Mouse (Mus musculus) MEL (cell line): ENCODE results near the gene Pank1. TPM values are rescaled to one million over a fixed set of nuclear protein-coding genes. Genes with fewer than 3 reads are reported as not detected.

ENCODE experiments used
- DNase-seq: peaks from one replicate; pipeline ENCODE4 v3.0.0; 2011; ENCODE audit warnings: low read depth, low spot score
- H3K27ac ChIP-seq: 2 replicates; pipeline ENCODE4 v1.5.1; 2012; ENCODE audit warnings: low read depth, mild to moderate bottlenecking, control low read depth, low read length, moderate library complexity; ENCODE audit not compliant: control insufficient read depth
- H3K27me3 ChIP-seq, 2 experiments: fragments of 150-350 bp in 1 of 2; sonication (generic) in 1 of 2; 2 replicates each; pipeline ENCODE4 v1.6.1; 2012; ENCODE audit warnings: low read length in 2 of 2, mild to moderate bottlenecking in 2 of 2, improper control_type of control experiment in 1 of 2, moderate library complexity in 1 of 2; ENCODE audit not compliant: insufficient read depth in 2 of 2, control insufficient read depth in 1 of 2
- H3K36me3 ChIP-seq, 2 experiments: 2 replicates each; pipeline ENCODE4 v1.6.1; 2012 to 2014; ENCODE audit warnings: low read length in 2 of 2, improper control_type of control experiment in 1 of 2, inconsistent platforms in 1 of 2, mild to moderate bottlenecking in 1 of 2; ENCODE audit not compliant: insufficient read depth in 2 of 2, control insufficient read depth in 1 of 2
- H3K4me1 ChIP-seq, 2 experiments: fragments of 150-350 bp in 1 of 2; sonication (generic) in 1 of 2; 2 replicates each; pipeline ENCODE4 v1.6.1; 2012; ENCODE audit warnings: low read length in 2 of 2, improper control_type of control experiment in 1 of 2, mild to moderate bottlenecking in 1 of 2; ENCODE audit not compliant: insufficient read depth in 2 of 2, control insufficient read depth in 1 of 2
- H3K4me3 ChIP-seq, 2 experiments: fragments of 150-350 bp in 1 of 2; sonication (generic) in 1 of 2; 2 replicates each; pipeline ENCODE4 v1.5.1; 2012; ENCODE audit warnings: low read depth in 2 of 2, low read length in 2 of 2, mild to moderate bottlenecking in 2 of 2, moderate library complexity in 2 of 2, control low read depth in 1 of 2, improper control_type of control experiment in 1 of 2; ENCODE audit not compliant: control insufficient read depth in 1 of 2, insufficient read depth in 1 of 2
- H3K79me2 ChIP-seq: 2 replicates; pipeline ENCODE4 v1.6.1; 2012; ENCODE audit warnings: mild to moderate bottlenecking, low read length, moderate library complexity; ENCODE audit not compliant: control insufficient read depth, poor library complexity, insufficient read depth
- H3K9ac ChIP-seq: 2 replicates; pipeline ENCODE4 v1.6.1; 2012; ENCODE audit warnings: low read depth, mild to moderate bottlenecking, control low read depth, low read length, moderate library complexity; ENCODE audit not compliant: control insufficient read depth, poor library complexity, severe bottlenecking
- H3K9me3 ChIP-seq: fragments of 150-350 bp; sonication (generic); replicated peaks from 2 replicates; pipeline ENCODE4 v1.6.1; 2012; ENCODE audit warnings: mild to moderate bottlenecking, low read length, improper control_type of control experiment, moderate library complexity; ENCODE audit not compliant: insufficient read depth
- ELF1 ChIP-seq: IDR thresholded peaks from 2 replicates; pipeline ENCODE4 v1.6.1; 2014; ENCODE audit warnings: low read depth, mild to moderate bottlenecking, inconsistent platforms, low read length, improper control_type of control experiment, moderate library complexity
- EP300 ChIP-seq, 2 experiments: IDR thresholded peaks; 2 replicates each; pipeline ENCODE4 v1.6.1; 2011; ENCODE audit warnings: improper control_type of control experiment in 2 of 2, low read length in 2 of 2, low read depth in 1 of 2, mild to moderate bottlenecking in 1 of 2
- GABPA ChIP-seq: IDR thresholded peaks from 2 replicates; pipeline ENCODE4 v1.6.1; 2012; ENCODE audit warnings: low read depth, mild to moderate bottlenecking, inconsistent platforms, low read length, improper control_type of control experiment, moderate library complexity
- GATA1 ChIP-seq: IDR thresholded peaks from 2 replicates; pipeline ENCODE4 v1.6.1; 2011; ENCODE audit warnings: low read depth, low read length, improper control_type of control experiment
- KAT2A ChIP-seq: conservative IDR thresholded peaks from 2 replicates; pipeline ENCODE4 v1.6.1; 2012; ENCODE audit warnings: low read depth, low read length, improper control_type of control experiment, inconsistent platforms
- MYB ChIP-seq: IDR thresholded peaks from 2 replicates; pipeline ENCODE4 v1.6.1; 2011; ENCODE audit warnings: mild to moderate bottlenecking, low read depth, low read length, improper control_type of control experiment
- MYC ChIP-seq: IDR thresholded peaks from 2 replicates; pipeline ENCODE4 v1.6.1; 2011; ENCODE audit warnings: low read depth, mild to moderate bottlenecking, low read length, improper control_type of control experiment, moderate library complexity
- NELFE ChIP-seq: IDR thresholded peaks from 2 replicates; pipeline ENCODE4 v1.6.1; 2011; ENCODE audit warnings: low read depth, low read length, improper control_type of control experiment
- NRF1 ChIP-seq: IDR thresholded peaks from 2 replicates; pipeline ENCODE4 v1.6.1; 2014; ENCODE audit warnings: low read depth, mild to moderate bottlenecking, inconsistent platforms, low read length, improper control_type of control experiment, moderate library complexity; ENCODE audit not compliant: poor library complexity, insufficient read depth, severe bottlenecking
- POLR2AphosphoS5 ChIP-seq: IDR thresholded peaks from 2 replicates; pipeline ENCODE4 v1.6.1; 2012; ENCODE audit warnings: low read depth, borderline replicate concordance, mild to moderate bottlenecking, inconsistent platforms, low read length, moderate library complexity, mixed read lengths
- RCOR1 ChIP-seq: IDR thresholded peaks from 2 replicates; pipeline ENCODE4 v1.6.1; 2012; ENCODE audit warnings: low read depth, mild to moderate bottlenecking, inconsistent platforms, low read length, improper control_type of control experiment
- SIN3A ChIP-seq: IDR thresholded peaks from 2 replicates; pipeline ENCODE4 v1.6.1; 2012; ENCODE audit warnings: low read length, improper control_type of control experiment, inconsistent platforms
- SMC3 ChIP-seq: IDR thresholded peaks from 2 replicates; pipeline ENCODE4 v1.6.1; 2011; ENCODE audit warnings: low read depth, low read length, improper control_type of control experiment
- TCF12 ChIP-seq: IDR thresholded peaks from 2 replicates; pipeline ENCODE4 v1.6.1; 2014; ENCODE audit warnings: low read depth, mild to moderate bottlenecking, inconsistent platforms, low read length, improper control_type of control experiment, moderate library complexity
- USF2 ChIP-seq, 2 experiments: IDR thresholded peaks; 2 replicates each; pipeline ENCODE4 v1.6.1; 2011 to 2012; ENCODE audit warnings: improper control_type of control experiment in 2 of 2, low read length in 2 of 2, borderline replicate concordance in 1 of 2, inconsistent platforms in 1 of 2, low read depth in 1 of 2, mild to moderate bottlenecking in 1 of 2; ENCODE audit not compliant: insufficient read depth in 1 of 2
- ZKSCAN1 ChIP-seq: IDR thresholded peaks from 2 replicates; pipeline ENCODE4 v1.6.1; 2012; ENCODE audit warnings: low read depth, mild to moderate bottlenecking, inconsistent platforms, low read length, improper control_type of control experiment, moderate library complexity
- ZNF384 ChIP-seq: IDR thresholded peaks from 2 replicates; pipeline ENCODE4 v1.6.1; 2012; ENCODE audit warnings: low read depth, mild to moderate bottlenecking, inconsistent platforms, low read length, improper control_type of control experiment
- polyA plus RNA-seq, 2 experiments: library from polyadenylated mRNA; stranded (reverse) in 1 of 2; unstranded in 1 of 2; fragments of >175 nt in 1 of 2; fragments of >200 nt in 1 of 2; gene quantifications; 2 replicates each; pipeline versions ENCODE4 v1.2.1 to v1.2.4; 2012; ENCODE audit warnings: low replicate concordance in 2 of 2, low read depth in 1 of 2; ENCODE audit not compliant: insufficient read length in 2 of 2, insufficient read depth in 1 of 2, missing spikeins in 1 of 2
- total RNA-seq: library from RNA; depleted of rRNA; stranded (reverse); fragments of 300-350 nt; gene quantifications from 2 replicates; pipeline ENCODE4 v1.2.3, GENCODE M21; 2012

Pank1 gene
- total and polyA plus RNA-seq, 3 experiments: 7.2 to 7.6 TPM; not detected in 1

GRCm38 (mm10) chr19:34796396-34796795, 82.9 kb downstream of the Pank1 start:
- no peak for TF ChIP-seq MYB
- TF ChIP-seq ELF1: no peak
- TF ChIP-seq EP300 (IDR thresholded peaks at IDR 0.05; ENCODE audit: low read depth in 1 of 2, low read length in 2 of 2): no peak
- TF ChIP-seq POLR2AphosphoS5: no peak
- TF ChIP-seq MYC: no peak
- TF ChIP-seq RCOR1: no peak
- no peak for TF ChIP-seq SIN3A
- TF ChIP-seq ZKSCAN1: no peak
- TF ChIP-seq GABPA: no peak
- no peak for TF ChIP-seq USF2 (IDR thresholded peaks at IDR 0.05; ENCODE audit: borderline replicate concordance in 1 of 2, insufficient read depth in 1 of 2, low read depth in 1 of 2, low read length in 2 of 2)
- no peak for TF ChIP-seq ZNF384
- TF ChIP-seq NRF1: no peak
- no peak for TF ChIP-seq NELFE
- TF ChIP-seq TCF12: no peak
- TF ChIP-seq KAT2A: no peak
- DNase-seq: no peak
- no peaks in the 10 kb centered on the region for H3K27me3 ChIP-seq

DNA sequence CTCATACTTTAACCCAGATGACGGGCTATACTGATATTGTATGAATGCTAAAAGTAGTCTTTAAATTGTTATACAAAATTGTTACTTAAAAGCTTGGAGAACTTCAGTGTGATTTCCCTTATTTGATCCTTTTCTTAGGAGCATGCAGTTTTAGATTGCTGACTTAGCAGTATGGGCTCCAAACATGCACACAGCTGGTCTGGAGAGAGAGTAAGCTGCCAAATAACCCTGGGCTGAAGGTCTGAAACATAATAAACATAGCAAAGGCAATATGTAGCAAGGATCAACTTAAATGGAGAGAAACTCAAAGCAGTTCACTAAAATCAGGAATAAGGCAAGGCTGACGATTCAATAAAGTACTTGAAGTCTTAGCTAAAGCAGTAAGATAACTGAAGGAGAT, 96.8 kb downstream of the Pank1 start:
- H3K9ac ChIP-seq: no peak overlapping the region
- no peaks in the 10 kb centered on the region for H3K27me3 ChIP-seq
- DNase-seq: no peak
- no peaks in the 10 kb centered on the region for H3K4me1 ChIP-seq
- no peak overlapping the region for H3K27ac ChIP-seq
- no peaks in the 10 kb centered on the region for H3K79me2 ChIP-seq
- TF ChIP-seq GATA1 (no peak), TCF12 (no peak), RCOR1 (no peak), SMC3 (no peak), SIN3A (no peak)
- no peaks in the 10 kb centered on the region for H3K9me3 ChIP-seq
- H3K4me3 ChIP-seq: no peak overlapping the region
- H3K36me3 ChIP-seq: no peaks in the 10 kb centered on the region

More at GRCm38 (mm10) chr19:34796396-34796795, 82.9 kb downstream of the Pank1 start:
- no peaks in the 10 kb centered on the region for H3K9me3 ChIP-seq
- H3K4me3 ChIP-seq: no peak overlapping the region
- no peak overlapping the region for H3K9ac ChIP-seq
- H3K79me2 ChIP-seq: no peaks in the 10 kb centered on the region
- no peak overlapping the region for H3K27ac ChIP-seq
- H3K4me1 ChIP-seq: peaks cover 5 to 9% of the 10 kb centered on the region in 2 experiments; a peak in 3 of 4 replicates
- H3K36me3 ChIP-seq: peaks cover 0 to 9% of the 10 kb centered on the region in 2 experiments; a peak in 2 of 4 replicates
